Mouse (Mus musculus) mouse embryonic stem cell (cell line): ENCODE measurements around the gene Gtf2a2.

Experiments used
- in situ Hi-C, 2 experiments: fragments of 300-500 bp; cut with MboI; formaldehyde crosslinking; loops; 1 replicate in 1 of 2; 3 replicates in 1 of 2; pipeline ENCODE4 v1.14.3; 2019 to 2020; ENCODE audit warnings: low sequenced_read_pairs in 2 of 2, low pct_unique_long_range_greater_than_20kb in 1 of 2, mixed read lengths in 1 of 2; ENCODE audit not compliant: unreplicated experiment in 1 of 2

Gtf2a2 gene

GRCm38 (mm10) chr9:70012408-70012901 lies at the start of gene Gtf2a2:
TSS of gene Gtf2a2 (plus strand) at chr9:70012550.
- in situ Hi-C loops = no loop called here

- in situ Hi-C loops = no loop called here
Measured at GRCm38 (mm10) chr9:69964370-69964769, 48.0 kb upstream of the Gtf2a2 start.

- in situ Hi-C loops = no loop called here
Measured at GRCm38 (mm10) chr9:69985526-69985925, 26.8 kb upstream of the Gtf2a2 start.

GRCm38 (mm10) chr9:69986063-69986462 lies 26.3 kb upstream of the Gtf2a2 start:
- in situ Hi-C loops = no loop called here

- in situ Hi-C loops = no loop called here
Measured at GRCm38 (mm10) chr9:69986571-69986970, 25.8 kb upstream of the Gtf2a2 start.

GRCm38 (mm10) chr9:69987579-69987978 lies 24.8 kb upstream of the Gtf2a2 start:
- in situ Hi-C loops = no loop called here

- in situ Hi-C loops = no loop called here
Measured at GRCm38 (mm10) chr9:69988706-69989302, 23.5 kb upstream of the Gtf2a2 start.

GRCm38 (mm10) chr9:69989303-69990121 lies 22.8 kb upstream of the Gtf2a2 start, which contains the start of gene Bnip2:
TSS of gene Bnip2 (plus strand) at chr9:69989466.
- in situ Hi-C loops = no loop called here

GRCm38 (mm10) chr9:69990346-69990745 lies 22.0 kb upstream of the Gtf2a2 start:
- in situ Hi-C loops = no loop called here

- in situ Hi-C loops = no loop called here
Measured at GRCm38 (mm10) chr9:69992841-69993277, 19.5 kb upstream of the Gtf2a2 start.

GRCm38 (mm10) chr9:69993479-69993878 lies 18.9 kb upstream of the Gtf2a2 start:
- in situ Hi-C loops = no loop called here

GRCm38 (mm10) chr9:69994547-69994946 lies 17.8 kb upstream of the Gtf2a2 start:
- in situ Hi-C loops = no loop called here

- in situ Hi-C loops = no loop called here
Measured at GRCm38 (mm10) chr9:69999318-69999717, 13.0 kb upstream of the Gtf2a2 start.

- in situ Hi-C loops = no loop called here
Measured at GRCm38 (mm10) chr9:70003516-70003915, 8.8 kb upstream of the Gtf2a2 start.

- in situ Hi-C loops = no loop called here
Measured at GRCm38 (mm10) chr9:70006984-70007383, 5.4 kb upstream of the Gtf2a2 start.

- in situ Hi-C loops = no loop called here
Measured at GRCm38 (mm10) chr9:70007506-70008248, 4.7 kb upstream of the Gtf2a2 start.

- in situ Hi-C loops = no loop called here
Measured at GRCm38 (mm10) chr9:70009754-70010304, 2.5 kb upstream of the Gtf2a2 start.

GRCm38 (mm10) chr9:70010781-70011473 lies 1.4 kb upstream of the Gtf2a2 start:
- in situ Hi-C loops = no loop called here
